Mouse (Mus musculus) heart, embryonic 16.5 days (tissue): ENCODE data around the gene Smg9. TPM values are rescaled to one million over a fixed set of nuclear protein-coding genes. Genes with fewer than 3 reads are reported as not detected.

ENCODE experiments used
- ATAC-seq: fragments of 200-750 bp; cut with Nextera tagmentation; replicated peaks from 2 replicates; pipeline ENCODE4 v1.8.0; 2017; ENCODE audit warnings: moderate number of reproducible peaks; ENCODE audit not compliant: insufficient read depth, low FRiP score; ENCODE audit errors: extremely low read depth
- H3K27ac ChIP-seq: fragments of 300-500 bp; sonication (generic); 2 replicates; pipeline ENCODE4 v1.5.1; 2014; ENCODE audit warnings: mild to moderate bottlenecking, low read length, control low read depth, moderate library complexity
- H3K27me3 ChIP-seq: fragments of 300-500 bp; sonication (generic); 2 replicates; pipeline ENCODE4 v1.6.1; 2014; ENCODE audit warnings: low read length, mixed read lengths; ENCODE audit not compliant: control insufficient read depth, insufficient read depth
- H3K36me3 ChIP-seq: fragments of 300-500 bp; sonication (generic); 2 replicates; pipeline ENCODE4 v1.6.1; 2014; ENCODE audit not compliant: control insufficient read depth, insufficient read depth
- H3K4me1 ChIP-seq: fragments of 300-500 bp; sonication (generic); 2 replicates; pipeline ENCODE4 v1.6.1; 2014; ENCODE audit warnings: low read length, mixed read lengths; ENCODE audit not compliant: control insufficient read depth, insufficient read depth
- H3K4me2 ChIP-seq: fragments of 300-500 bp; sonication (generic); 2 replicates; pipeline ENCODE4 v1.6.1; 2014; ENCODE audit warnings: low read depth, mild to moderate bottlenecking, control low read depth, low read length
- H3K4me3 ChIP-seq: fragments of 300-500 bp; sonication (generic); 2 replicates; pipeline ENCODE4 v1.5.1; 2014; ENCODE audit warnings: mild to moderate bottlenecking, control low read depth, low read length
- H3K9ac ChIP-seq: fragments of 300-500 bp; sonication (generic); 2 replicates; pipeline ENCODE4 v1.6.1; 2014; ENCODE audit warnings: low read length, control low read depth
- H3K9me3 ChIP-seq: fragments of 300-500 bp; sonication (generic); replicated peaks from 2 replicates; pipeline ENCODE4 v1.6.1; 2016; ENCODE audit warnings: low read length; ENCODE audit not compliant: control insufficient read depth
- WGBS: fragments of 180-500 bp; shearing (Covaris S2); extraction: QIAGEN DNeasy Blood & Tissue Kit; methylation state at CpG from one replicate; pipeline ENCODE4 v1.1.7; 2014; 5-methylcytosine and 5-hydroxymethylcytosine counted together
- polyA plus RNA-seq: library from polyadenylated mRNA; unstranded; fragments of >200 nt; fragmentation: Nextera tagmentation; extraction: Ambion mirVana; gene quantifications from 2 replicates; pipeline ENCODE4 v1.2.1, GENCODE M21; 2015

Smg9 gene
- polyA plus RNA-seq, 1 experiment from 2014 or later = 20.5 TPM

DNA sequence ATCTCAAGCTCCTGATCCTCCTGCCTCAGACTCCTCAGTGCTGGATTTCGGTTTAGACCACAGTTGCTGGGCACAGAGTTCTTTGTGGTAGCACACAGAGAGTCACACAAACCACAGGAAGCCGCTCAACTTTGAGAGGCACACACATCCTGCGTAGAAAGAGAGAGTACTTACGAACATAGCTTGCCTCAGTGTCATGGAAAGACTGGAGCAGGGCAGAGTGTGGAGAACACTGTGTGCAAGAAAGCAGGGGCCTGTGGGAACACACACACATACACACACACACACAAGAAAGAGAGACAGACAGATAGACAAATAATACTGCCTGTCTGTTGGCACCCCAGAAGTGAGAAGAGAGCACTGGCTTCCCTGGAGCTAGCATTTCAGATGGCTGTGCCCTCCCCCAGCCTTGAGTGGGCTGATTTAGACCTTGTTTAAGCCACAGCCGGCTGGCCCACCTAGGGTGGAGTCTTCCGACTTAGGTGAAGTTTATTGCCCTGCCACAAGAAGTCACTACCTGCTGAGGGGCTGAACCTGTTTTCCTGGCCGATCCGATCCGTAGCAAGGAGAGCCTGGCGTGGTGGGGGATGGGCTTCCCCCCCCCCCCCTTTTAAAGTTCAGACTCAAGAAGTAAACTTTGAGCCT, 58.4 kb downstream of the Smg9 start:
- Histone ChIP-seq H3K27me3 (no peaks in the 10 kb centered on the region; the same call in 1 of the 2 replicates), H3K4me2 (no peak overlapping the region), H3K9me3 (no peaks in the 10 kb centered on the region), H3K4me3 (no peak overlapping the region), H3K9ac (no peak overlapping the region), H3K27ac (peak overlapping the region; percentile 30; the same call in 1 of the 2 replicates), H3K36me3 (no peaks in the 10 kb centered on the region), H3K4me1 (peaks cover 11% of the 10 kb centered on the region)
- ATAC-seq = no peak
- WGBS = 57% methylated on average over 10 of the region's 10 CpGs

DNA sequence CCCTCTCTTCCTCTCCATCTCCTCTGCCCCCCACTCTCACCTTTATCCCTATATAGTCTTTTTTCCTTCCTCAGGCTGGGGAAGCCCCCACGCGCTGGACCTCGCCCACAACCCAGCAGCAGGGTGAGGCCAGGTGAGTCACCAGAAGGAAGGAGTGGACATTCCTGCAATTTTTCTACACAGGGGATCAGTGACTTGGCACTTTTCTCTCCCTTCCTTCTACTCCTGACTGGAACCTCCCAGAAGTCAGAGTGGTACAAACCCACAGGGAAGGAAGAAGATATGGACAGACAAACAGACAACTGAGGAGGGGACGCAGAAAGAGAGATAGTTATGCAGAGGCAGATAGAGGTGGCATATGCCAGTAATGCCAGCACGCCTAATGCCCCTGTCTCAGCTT, 60.0 kb downstream of the Smg9 start:
- 63% methylated on average over 5 of the region's 5 CpGs for WGBS
- no peak overlapping the region for H3K9ac ChIP-seq

DNA sequence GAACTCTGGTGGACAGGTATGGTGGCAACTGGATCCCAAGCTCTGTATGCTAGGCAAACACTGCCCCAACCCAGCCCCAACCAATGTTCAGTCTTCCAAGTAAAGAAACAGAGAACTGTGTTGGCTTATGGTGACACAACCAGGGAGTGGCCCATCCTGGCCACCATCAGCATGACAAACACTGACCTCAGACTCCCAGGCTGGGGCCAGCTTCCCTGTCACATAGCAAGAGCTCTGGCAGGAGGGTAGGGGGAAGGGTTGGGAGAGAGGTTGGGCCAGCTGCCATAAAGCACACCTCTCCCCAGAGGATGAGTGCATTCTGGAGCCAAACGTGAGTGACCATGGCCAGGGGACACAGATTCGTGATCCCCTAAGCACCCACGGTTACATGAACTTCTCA, 60.4 kb downstream of the Smg9 start:
- Histone ChIP-seq H3K4me2 (no peak overlapping the region), H3K27ac (no peak overlapping the region), H3K4me1 (peaks cover 11% of the 10 kb centered on the region), H3K4me3 (no peak overlapping the region), H3K9me3 (no peaks in the 10 kb centered on the region), H3K36me3 (no peaks in the 10 kb centered on the region), H3K27me3 (no peaks in the 10 kb centered on the region; the same call in 1 of the 2 replicates), H3K9ac (no peak overlapping the region)
- no peak for ATAC-seq
- 55% methylated on average over 3 of the region's 3 CpGs for WGBS

More for the DNA sequence above, 60.0 kb downstream of the Smg9 start:
- Histone ChIP-seq H3K27me3 (no peaks in the 10 kb centered on the region; the same call in 1 of the 2 replicates), H3K36me3 (no peaks in the 10 kb centered on the region), H3K4me1 (peaks cover 11% of the 10 kb centered on the region), H3K4me2 (no peak overlapping the region), H3K27ac (no peak overlapping the region), H3K9me3 (no peaks in the 10 kb centered on the region), H3K4me3 (no peak overlapping the region)
- no peak for ATAC-seq

- Histone ChIP-seq H3K27me3 (no peaks in the 10 kb centered on the region), H3K4me3 (no peak overlapping the region), H3K4me1 (peaks cover 11% of the 10 kb centered on the region), H3K36me3 (no peaks in the 10 kb centered on the region), H3K9ac (no peak overlapping the region), H3K27ac (0 out of 2 replicates have a peak overlapping the region, but pooled peaks have one; percentile 12), H3K4me2 (no peak overlapping the region; the same call in 1 of the 2 replicates), H3K9me3 (no peaks in the 10 kb centered on the region)
- 42% methylated on average over 14 of the region's 14 CpGs for WGBS
- no peak for ATAC-seq
Measured at GRCm38 (mm10) chr7:24461376-24462051, 62.1 kb downstream of the Smg9 start.

- Histone ChIP-seq H3K4me1 (peaks cover 11% of the 10 kb centered on the region), H3K27ac (peak within 1 kb of the TSS; percentile 69), H3K27me3 (no peaks in the 10 kb centered on the region), H3K4me2 (peak within 1 kb of the TSS; percentile 61), H3K36me3 (no peaks in the 10 kb centered on the region), H3K9ac (peak within 1 kb of the TSS; percentile 49), H3K4me3 (peak within 1 kb of the TSS; percentile 47), H3K9me3 (no peaks in the 10 kb centered on the region)
- WGBS = 4% methylated on average over 27 of the region's 27 CpGs
- peak; percentile 25 for ATAC-seq
Measured at GRCm38 (mm10) chr7:24462388-24463319, 63.2 kb downstream of the Smg9 start, which contains the start of gene Plaur. Gene Plaur, plus strand, starts transcription at chr7:24462484.

DNA sequence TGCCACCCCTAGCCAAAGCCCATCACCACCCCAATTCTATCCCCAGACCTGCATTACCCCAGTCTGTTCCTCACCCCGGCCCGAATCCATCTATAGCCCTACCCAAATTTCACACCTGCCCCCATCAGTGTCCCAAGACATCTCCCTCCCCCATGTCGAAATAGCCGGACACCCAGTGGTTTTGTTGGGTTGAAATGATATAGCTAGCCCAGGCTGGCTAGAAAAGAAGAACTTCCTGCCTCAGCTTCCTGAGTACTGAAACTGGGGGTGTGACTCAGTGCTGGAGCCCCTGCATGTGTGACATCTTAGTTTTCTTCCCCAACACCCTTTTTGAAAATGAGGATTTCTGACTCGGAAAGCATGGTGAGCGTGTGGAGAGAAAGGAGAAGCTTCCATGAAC, 67.4 kb downstream of the Smg9 start:
- Histone ChIP-seq H3K4me2 (no peak overlapping the region), H3K36me3 (peaks cover 7% of the 10 kb centered on the region), H3K9me3 (peaks cover 4% of the 10 kb centered on the region), H3K27ac (no peak overlapping the region), H3K27me3 (no peaks in the 10 kb centered on the region), H3K4me1 (peaks cover 4% of the 10 kb centered on the region; the same call in 1 of the 2 replicates), H3K4me3 (no peak overlapping the region), H3K9ac (no peak overlapping the region)
- ATAC-seq = no peak
- WGBS = 85% methylated on average over 6 of the region's 6 CpGs

DNA sequence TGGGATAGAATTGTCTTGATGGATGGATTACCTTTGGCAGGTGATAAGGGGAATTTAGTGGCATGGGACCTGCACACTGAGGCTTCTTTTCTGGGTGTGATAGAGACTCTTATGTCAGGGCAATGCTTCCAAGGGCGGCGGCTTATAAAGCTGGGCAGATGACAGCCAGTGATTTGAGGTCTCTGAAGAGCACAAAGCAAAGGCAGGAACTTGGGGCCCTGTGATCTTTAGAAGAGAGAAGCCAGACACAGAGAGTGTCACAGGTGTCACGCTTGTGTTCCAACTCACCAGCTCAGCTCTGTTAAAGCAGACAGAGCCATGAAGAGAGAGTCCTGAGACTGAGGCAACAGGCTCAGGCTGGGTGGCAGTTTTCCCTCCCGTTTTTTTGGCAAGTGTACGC, 68.5 kb downstream of the Smg9 start:
- Histone ChIP-seq H3K27me3 (no peaks in the 10 kb centered on the region), H3K27ac (no peak overlapping the region), H3K9ac (no peak overlapping the region), H3K4me3 (no peak overlapping the region), H3K9me3 (peaks cover 4% of the 10 kb centered on the region), H3K36me3 (peaks cover 7% of the 10 kb centered on the region), H3K4me2 (no peak overlapping the region), H3K4me1 (no peaks in the 10 kb centered on the region)
- WGBS = 71% methylated on average over 5 of the region's 5 CpGs
- ATAC-seq = no peak

DNA sequence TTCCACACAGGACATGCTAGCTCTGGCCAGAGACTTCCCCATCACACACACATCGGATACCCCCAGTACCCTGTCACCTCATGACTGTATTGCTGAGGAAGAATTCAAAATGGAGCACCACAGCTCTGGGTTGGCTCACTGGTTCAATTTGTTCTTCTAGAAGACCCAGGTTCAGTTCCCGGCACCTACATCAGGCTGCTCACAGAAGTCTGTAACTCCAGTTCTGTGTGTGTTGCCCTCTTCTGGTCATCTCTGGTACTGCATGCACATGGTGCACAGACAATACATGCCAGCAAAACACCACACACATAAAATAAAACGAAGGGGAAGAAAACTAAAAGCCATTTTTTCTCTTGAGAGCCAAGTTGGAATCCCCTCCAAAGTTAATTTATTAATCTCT, 69.7 kb downstream of the Smg9 start:
- H3K4me2 ChIP-seq = no peak overlapping the region
- peaks cover 7% of the 10 kb centered on the region for H3K36me3 ChIP-seq
- no peak overlapping the region for H3K27ac ChIP-seq
- H3K9me3 ChIP-seq = peaks cover 4% of the 10 kb centered on the region
- ATAC-seq = no peak
- no peak overlapping the region for H3K4me3 ChIP-seq
- 84% methylated on average over 3 of the region's 3 CpGs for WGBS
- no peaks in the 10 kb centered on the region for H3K4me1 ChIP-seq
- no peak overlapping the region for H3K9ac ChIP-seq
- no peaks in the 10 kb centered on the region for H3K27me3 ChIP-seq
